Mouse (Mus musculus): ENCODE results near the gene Pfdn4.

DNA sequence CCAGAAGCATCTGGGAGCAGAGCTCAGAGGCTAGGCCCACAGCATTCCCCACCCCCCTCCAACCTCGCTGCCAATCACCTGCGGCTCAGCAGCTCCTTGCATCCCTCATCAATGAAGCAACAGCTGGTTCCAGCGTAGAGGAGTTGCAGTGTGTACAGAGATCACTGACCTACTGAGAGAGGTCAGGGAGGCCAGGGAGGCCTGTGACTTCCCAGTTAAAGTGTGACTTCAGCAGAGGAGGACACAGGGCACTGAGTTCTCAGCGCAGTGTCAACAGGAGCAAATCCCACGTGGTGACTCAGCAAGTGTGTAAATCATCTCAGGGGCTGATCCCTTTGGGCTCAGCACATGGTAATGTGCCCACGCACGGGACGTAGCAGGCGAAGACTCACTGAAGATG is 36.4 kb upstream of the Pfdn4 start:
- TF ChIP-seq CTCF (IDR thresholded peaks at IDR 0.05; ENCODE audit: low read depth, low read length), result no peak
- no peak for TF ChIP-seq POLR2A (IDR thresholded peaks at IDR 0.05; ENCODE audit: borderline replicate concordance, low read depth, low read length)

Data from bone marrow macrophage, adult 2 months (primary cell).